ENCODE assay signal across 8 mouse cellular contexts in the genomic region with DNA sequence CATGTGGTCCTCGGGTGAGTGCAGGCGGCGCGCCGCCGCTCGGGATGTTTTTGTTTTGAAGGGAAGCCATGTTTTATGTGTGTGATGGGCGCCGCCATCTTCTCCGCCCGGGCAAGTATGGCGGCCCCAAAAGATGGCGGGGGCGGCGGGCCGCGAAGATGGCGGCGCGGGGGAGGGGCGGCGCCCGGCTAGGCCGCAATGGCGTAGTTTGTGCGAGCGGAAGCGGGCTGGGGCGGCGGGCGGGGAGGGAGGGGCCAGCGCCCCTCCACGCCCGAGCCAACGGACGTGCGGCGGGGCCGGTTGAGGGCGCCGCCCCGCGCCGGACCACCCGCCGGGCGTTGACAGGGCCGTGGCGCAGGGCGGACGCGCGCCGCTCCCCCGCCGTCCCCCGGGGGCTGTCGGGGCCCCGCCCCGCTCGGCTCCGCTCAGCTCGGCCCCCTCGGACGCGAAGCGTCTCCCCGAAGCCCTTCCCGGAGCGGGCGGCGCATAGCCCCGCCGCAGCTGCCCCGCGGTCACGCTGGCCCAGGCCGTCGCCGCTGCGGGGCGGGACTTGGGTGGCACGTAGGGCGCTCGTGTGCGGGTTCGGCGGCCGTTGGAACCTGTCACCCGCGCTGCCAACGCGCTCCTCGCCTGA. TPM values are rescaled to one million over a fixed set of nuclear protein-coding genes. Genes with fewer than 3 reads are reported as not detected.
DNase-seq lines count a peak whose midpoint lies in the region; ATAC-seq and TF ChIP-seq lines count a peak whose summit lies in the region.

No protein-coding gene starts in this region.

- in situ Hi-C loops in Patski (cut with MboI; ENCODE audit: low pct_unique_long_range_greater_than_20kb): no loop called here

- peak; percentile 40 for ATAC-seq in Patski
- ATAC-seq in hindbrain, embryonic 13.5 days (ENCODE audit: low FRiP score): peak; percentile 71

- H3K4me2 ChIP-seq in hindbrain, embryonic 13.5 days: peak overlapping the region; percentile 68

- peak overlapping the region; percentile 99 for H3K4me3 ChIP-seq in hindbrain, embryonic 13.5 days

- no peaks in the 10 kb centered on the region for H3K27me3 ChIP-seq in Patski
- H3K27me3 ChIP-seq in hindbrain, embryonic 13.5 days: no peaks in the 10 kb centered on the region

- H3K4me1 ChIP-seq in hindbrain, embryonic 13.5 days (replicated peaks): peaks cover 53% of the 10 kb centered on the region

- H3K27ac ChIP-seq in hindbrain, embryonic 13.5 days: peak overlapping the region; percentile 99

- H3K9ac ChIP-seq in hindbrain, embryonic 13.5 days: peak overlapping the region; percentile 95

- TF ChIP-seq CTCF in Patski (IDR thresholded peaks at IDR 0.05): no peak

- no peak for DNase-seq in Patski (ENCODE audit: low read depth, low spot score)
- DNase-seq in cerebellum, postnatal 10 days: peak; percentile 92 to 94
- peak; percentile 55 to 61 for DNase-seq in frontal cortex, postnatal 14 days (ENCODE audit: low spot score in 2 of 2)
- DNase-seq in left cerebral cortex, adult 18-20 months (ENCODE audit: low spot score in 2 of 2): peak; percentile 66 to 81
- DNase-seq in lung, postnatal 4 days: peak; percentile 86 to 92
- DNase-seq in retina, postnatal 1 day: peak; percentile 92
- peak; percentile 91 for DNase-seq in thymus, postnatal 4 days

- H3K9me3 ChIP-seq in hindbrain, embryonic 13.5 days: no peaks in the 10 kb centered on the region

- POLR2A ChIA-PET in Patski (lab: Charles Lee): no interaction called here

- WGBS in hindbrain, embryonic 13.5 days: under 1% methylated on average over 64 of the region's 94 CpGs

- H3K36me3 ChIP-seq in hindbrain, embryonic 13.5 days: no peaks in the 10 kb centered on the region

- CTCF ChIA-PET in Patski (lab: Charles Lee): no interaction called here

RNA-seq across cellular contexts. Expression of gene Yy1, which starts 1.4 kb away (rescaled TPM):
- 53.2 TPM for polyA plus RNA-seq in Patski (2021)
- polyA plus RNA-seq in hindbrain, embryonic 13.5 days (2015; fragmentation: Nextera tagmentation; extraction: Ambion mirVana): 13.5 and 14.1 TPM in 2 replicates
- total RNA-seq in left cerebral cortex, adult 18-20 months (2021): 10 to 100 TPM; 47.6 to 48.6 TPM

RNA-seq across cellular contexts. Expression of gene Slc25a29, which starts 41.5 kb away (rescaled TPM):
- 11.8 TPM for polyA plus RNA-seq in Patski (2021)
- 17.8 and 19.2 TPM in 2 replicates for polyA plus RNA-seq in hindbrain, embryonic 13.5 days (2015; fragmentation: Nextera tagmentation; extraction: Ambion mirVana)
- 10 to 100 TPM; 14.3 to 15.3 TPM for total RNA-seq in left cerebral cortex, adult 18-20 months (2021)

RNA-seq across cellular contexts. Expression of gene Slc25a47, which starts 41.7 kb away (rescaled TPM):
- polyA plus RNA-seq in Patski (2021): 3.7 TPM
- 9.8 and 10.8 TPM in 2 replicates for polyA plus RNA-seq in hindbrain, embryonic 13.5 days (2015; fragmentation: Nextera tagmentation; extraction: Ambion mirVana)
- total RNA-seq in left cerebral cortex, adult 18-20 months (2021): 1 to 10 TPM; 8.6 to 9.1 TPM
